Mouse (Mus musculus) limb, embryonic 15.5 days (tissue): ENCODE measurements around the gene Dtymk. TPM values are rescaled to one million over a fixed set of nuclear protein-coding genes. Genes with fewer than 3 reads are reported as not detected.

Source experiments
- ATAC-seq: fragments of 200-750 bp; cut with Nextera tagmentation; 2 replicates; pipeline ENCODE4 v1.8.0; 2017; ENCODE audit warnings: low read depth, moderate TSS enrichment; ENCODE audit not compliant: insufficient number of reproducible peaks, low FRiP score, low TSS enrichment
- H3K27ac ChIP-seq: fragments of 300-500 bp; sonication (generic); 2 replicates; pipeline ENCODE4 v1.5.1; 2015; ENCODE audit warnings: moderate library complexity, mild to moderate bottlenecking, inconsistent platforms
- H3K27me3 ChIP-seq: fragments of 300-500 bp; sonication (generic); 2 replicates; pipeline ENCODE4 v1.6.1; 2015; ENCODE audit warnings: inconsistent platforms
- H3K36me3 ChIP-seq: fragments of 300-500 bp; sonication (generic); 2 replicates; pipeline ENCODE4 v1.6.1; 2015; ENCODE audit warnings: inconsistent platforms
- H3K4me1 ChIP-seq: fragments of 300-500 bp; sonication (generic); 2 replicates; pipeline ENCODE4 v1.6.1; 2015; ENCODE audit warnings: inconsistent platforms
- H3K4me2 ChIP-seq: fragments of 300-500 bp; sonication (generic); 2 replicates; pipeline ENCODE4 v1.6.1; 2015; ENCODE audit warnings: mild to moderate bottlenecking, inconsistent platforms
- H3K4me3 ChIP-seq: fragments of 300-500 bp; sonication (generic); 2 replicates; pipeline ENCODE4 v1.5.1; 2015; ENCODE audit warnings: mild to moderate bottlenecking, inconsistent platforms
- H3K9ac ChIP-seq: fragments of 300-500 bp; sonication (generic); 2 replicates; pipeline ENCODE4 v1.6.1; 2015; ENCODE audit warnings: inconsistent platforms
- H3K9me3 ChIP-seq: fragments of 300-500 bp; sonication (generic); 2 replicates; pipeline ENCODE4 v1.6.1; 2016; ENCODE audit warnings: inconsistent platforms
- WGBS: fragments of 180-500 bp; shearing (Covaris S2); methylation state at CpG from one replicate; pipeline ENCODE4 v1.1.7; 2015; 5-methylcytosine and 5-hydroxymethylcytosine counted together
- polyA plus RNA-seq: library from polyadenylated mRNA; unstranded; fragments of >200 nt; fragmentation: Nextera tagmentation; extraction: Ambion mirVana; gene quantifications from 2 replicates; pipeline ENCODE4 v1.2.1, GENCODE M21; 2015

Gene Dtymk
- polyA plus RNA-seq, 1 experiment from 2014 or later, result 206 TPM

- 89% methylated on average over 1 of the region's 1 CpGs for WGBS
- Histone ChIP-seq H3K27me3 (no peaks in the 10 kb centered on the region), H3K4me3 (no peak overlapping the region), H3K36me3 (no peaks in the 10 kb centered on the region), H3K4me1 (peaks cover 7% of the 10 kb centered on the region; the same call in 1 of the 2 replicates), H3K4me2 (no peak overlapping the region), H3K9ac (no peak overlapping the region), H3K9me3 (no peaks in the 10 kb centered on the region), H3K27ac (no peak overlapping the region)
- no peak for ATAC-seq
Observed at GRCm38 (mm10) chr1:93760076-93760475, 41.7 kb downstream of the Dtymk start.

GRCm38 (mm10) chr1:93756154-93756553 is 45.6 kb downstream of the Dtymk start:
- Histone ChIP-seq H3K27me3 (no peaks in the 10 kb centered on the region), H3K9me3 (no peaks in the 10 kb centered on the region), H3K4me3 (no peak overlapping the region; the same call in 1 of the 2 replicates), H3K4me1 (peaks cover 17% of the 10 kb centered on the region), H3K27ac (no peak overlapping the region), H3K36me3 (no peaks in the 10 kb centered on the region), H3K4me2 (no peak overlapping the region), H3K9ac (no peak overlapping the region)
- ATAC-seq, result no peak

DNA sequence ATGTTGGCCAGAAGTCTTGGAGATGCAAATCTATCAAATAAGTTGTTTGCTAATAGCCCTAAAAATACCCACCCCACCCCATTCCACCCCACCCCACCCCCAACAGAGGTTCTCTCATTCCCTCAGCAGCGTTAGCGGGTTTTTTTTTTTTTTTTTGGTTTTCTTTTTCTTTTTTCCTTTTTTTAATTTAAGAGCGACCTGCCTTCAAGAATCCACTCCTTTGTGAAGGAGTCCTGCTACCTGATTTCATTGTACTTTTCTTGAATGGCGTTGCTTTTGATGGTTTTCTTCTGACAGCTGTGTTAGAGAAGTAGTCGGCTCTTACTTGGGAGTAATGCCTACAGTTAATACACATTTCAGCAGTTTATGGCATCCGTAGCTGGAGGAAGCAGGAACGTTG is 46.1 kb downstream of the Dtymk start:
- no peaks in the 10 kb centered on the region for H3K9me3 ChIP-seq
- 18% methylated on average over 7 of the region's 7 CpGs for WGBS
- peaks cover 2% of the 10 kb centered on the region for H3K36me3 ChIP-seq
- no peak for ATAC-seq
- H3K27ac ChIP-seq, result no peak overlapping the region
- H3K4me1 ChIP-seq, result peaks cover 17% of the 10 kb centered on the region
- H3K27me3 ChIP-seq, result no peaks in the 10 kb centered on the region
- H3K9ac ChIP-seq, result no peak overlapping the region
- H3K4me2 ChIP-seq, result peak overlapping the region; percentile 86
- H3K4me3 ChIP-seq, result peak overlapping the region; percentile 99

- H3K9ac ChIP-seq, result peak overlapping the region; percentile 82
- H3K4me2 ChIP-seq, result peak overlapping the region; percentile 86
- 0% methylated on average over 13 of the region's 13 CpGs for WGBS
- no peak; the same call in 1 of the 2 replicates for ATAC-seq
- H3K27ac ChIP-seq, result peak overlapping the region; percentile 91
- peaks cover 6% of the 10 kb centered on the region for H3K36me3 ChIP-seq
- peak overlapping the region; percentile 99 for H3K4me3 ChIP-seq
- no peaks in the 10 kb centered on the region for H3K27me3 ChIP-seq
- H3K9me3 ChIP-seq, result no peaks in the 10 kb centered on the region
- peaks cover 17% of the 10 kb centered on the region for H3K4me1 ChIP-seq
Observed at GRCm38 (mm10) chr1:93755291-93755610, 46.5 kb downstream of the Dtymk start.

GRCm38 (mm10) chr1:93754573-93755290 is 47.0 kb downstream of the Dtymk start, which contains the start of gene Thap4:
TSS of gene Thap4 (minus strand) at chr1:93754864.
- no peaks in the 10 kb centered on the region for H3K9me3 ChIP-seq
- H3K4me3 ChIP-seq, result peak within 1 kb of the TSS; percentile 99
- H3K4me2 ChIP-seq, result peak within 1 kb of the TSS; percentile 86
- ATAC-seq, result peak; percentile 90
- H3K27me3 ChIP-seq, result no peaks in the 10 kb centered on the region
- H3K9ac ChIP-seq, result peak within 1 kb of the TSS; percentile 82
- WGBS, result under 1% methylated on average over 108 of the region's 121 CpGs
- peak within 1 kb of the TSS; percentile 91 for H3K27ac ChIP-seq
- H3K4me1 ChIP-seq, result peaks cover 17% of the 10 kb centered on the region
- peaks cover 11% of the 10 kb centered on the region for H3K36me3 ChIP-seq

GRCm38 (mm10) chr1:93753911-93754572 is 47.7 kb downstream of the Dtymk start:
- peak overlapping the region; percentile 99 for H3K4me3 ChIP-seq
- no peaks in the 10 kb centered on the region for H3K9me3 ChIP-seq
- ATAC-seq, result peak; percentile 42; the same call in 1 of the 2 replicates
- peak overlapping the region; percentile 91 for H3K27ac ChIP-seq
- under 1% methylated on average over 59 of the region's 59 CpGs for WGBS
- peak overlapping the region; percentile 82 for H3K9ac ChIP-seq
- peak overlapping the region; percentile 86 for H3K4me2 ChIP-seq
- peaks cover 18% of the 10 kb centered on the region for H3K36me3 ChIP-seq
- H3K4me1 ChIP-seq, result peaks cover 17% of the 10 kb centered on the region
- H3K27me3 ChIP-seq, result no peaks in the 10 kb centered on the region

DNA sequence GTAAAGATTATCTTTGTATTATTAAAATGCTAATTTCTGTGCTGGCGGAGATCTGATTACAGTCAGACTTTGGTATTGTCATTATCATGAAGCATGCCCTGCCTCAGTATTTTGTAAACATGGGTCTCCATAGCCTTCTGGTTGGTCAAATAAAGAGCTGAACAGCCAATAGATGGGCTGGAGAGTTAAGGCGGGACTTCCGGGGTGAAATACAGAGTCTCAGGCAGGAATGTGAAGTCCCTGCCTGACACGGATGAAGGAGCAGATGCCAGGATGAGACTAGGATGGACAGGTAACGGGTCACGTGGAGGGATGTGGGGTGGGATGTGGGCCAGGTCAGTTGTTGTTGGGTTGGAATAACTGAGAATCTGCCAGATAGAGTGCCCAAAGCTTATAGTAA is 50.4 kb downstream of the Dtymk start, which contains the start of gene Atg4b:
Gene Atg4b (plus strand): TSS at position 211 of the 400 bp plus-strand sequence.
- H3K9ac ChIP-seq, result no peak within 1 kb of the TSS
- no peak within 1 kb of the TSS for H3K4me3 ChIP-seq
- H3K4me1 ChIP-seq, result peaks cover 15% of the 10 kb centered on the region
- no peak within 1 kb of the TSS for H3K27ac ChIP-seq
- ATAC-seq, result no peak
- 91% methylated on average over 6 of the region's 6 CpGs for WGBS
- peaks cover 25% of the 10 kb centered on the region for H3K36me3 ChIP-seq
- H3K4me2 ChIP-seq, result no peak within 1 kb of the TSS
- no peaks in the 10 kb centered on the region for H3K9me3 ChIP-seq
- no peaks in the 10 kb centered on the region for H3K27me3 ChIP-seq

- Histone ChIP-seq H3K27ac (no peak overlapping the region), H3K27me3 (no peaks in the 10 kb centered on the region), H3K9me3 (no peaks in the 10 kb centered on the region), H3K9ac (no peak overlapping the region), H3K4me2 (no peak overlapping the region), H3K4me3 (no peak overlapping the region), H3K4me1 (peaks cover 8% of the 10 kb centered on the region), H3K36me3 (peaks cover 31% of the 10 kb centered on the region)
- WGBS, result 72% methylated on average over 1 of the region's 1 CpGs
- ATAC-seq, result no peak
Observed at GRCm38 (mm10) chr1:93748539-93748938, 53.2 kb downstream of the Dtymk start.

- no peak overlapping the region for H3K27ac ChIP-seq
- H3K4me2 ChIP-seq, result no peak overlapping the region
- H3K4me3 ChIP-seq, result no peak overlapping the region
- H3K27me3 ChIP-seq, result no peaks in the 10 kb centered on the region
- H3K36me3 ChIP-seq, result peaks cover 36% of the 10 kb centered on the region
- no peaks in the 10 kb centered on the region for H3K4me1 ChIP-seq
- no peak for ATAC-seq
- 92% methylated on average over 5 of the region's 5 CpGs for WGBS
- no peaks in the 10 kb centered on the region for H3K9me3 ChIP-seq
- H3K9ac ChIP-seq, result no peak overlapping the region
Observed at GRCm38 (mm10) chr1:93746179-93746578, 55.6 kb downstream of the Dtymk start.

DNA sequence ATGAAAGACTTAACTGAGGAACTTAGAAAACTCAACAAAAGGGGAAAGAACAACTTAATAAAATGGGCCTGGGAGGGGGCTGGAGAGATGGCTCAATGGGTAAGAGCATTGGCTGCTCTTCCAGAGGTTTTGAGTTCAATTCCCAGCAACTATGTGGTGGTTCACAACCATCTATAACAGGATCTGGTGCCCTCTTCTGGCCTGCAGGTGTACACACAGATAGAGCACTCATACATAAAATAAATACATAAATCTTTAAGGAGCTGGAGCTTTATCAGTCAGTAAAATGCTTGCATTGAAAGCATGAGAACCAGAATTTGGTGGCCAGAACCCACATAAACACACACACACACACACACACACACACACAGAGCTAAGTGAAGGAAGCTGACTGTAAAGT is 58.8 kb downstream of the Dtymk start:
- Histone ChIP-seq H3K27ac (no peak overlapping the region), H3K27me3 (no peaks in the 10 kb centered on the region), H3K4me3 (no peak overlapping the region), H3K36me3 (peaks cover 11% of the 10 kb centered on the region), H3K9ac (no peak overlapping the region), H3K4me1 (no peaks in the 10 kb centered on the region), H3K4me2 (no peak overlapping the region), H3K9me3 (no peaks in the 10 kb centered on the region)
- ATAC-seq, result no peak
